Mouse (Mus musculus) stomach, embryonic 15.5 days (tissue): ENCODE data around the gene Gabrr3. TPM values are rescaled to one million over a fixed set of nuclear protein-coding genes. Genes with fewer than 3 reads are reported as not detected.

ENCODE experiments used
- ATAC-seq: fragments of 200-750 bp; cut with Nextera tagmentation; 2 replicates; pipeline ENCODE4 v1.8.0; 2017; ENCODE audit warnings: low read depth, moderate number of reproducible peaks, moderate TSS enrichment; ENCODE audit not compliant: insufficient read depth, low FRiP score
- H3K27ac ChIP-seq: fragments of 300-500 bp; sonication (generic); 2 replicates; pipeline ENCODE4 v1.5.1; 2015; ENCODE audit warnings: mild to moderate bottlenecking, inconsistent platforms
- H3K27me3 ChIP-seq: fragments of 300-500 bp; sonication (generic); replicated peaks from 2 replicates; pipeline ENCODE4 v1.6.1; 2015; ENCODE audit warnings: inconsistent platforms
- H3K36me3 ChIP-seq: fragments of 300-500 bp; sonication (generic); 2 replicates; pipeline ENCODE4 v1.6.1; 2015; ENCODE audit warnings: inconsistent platforms
- H3K4me1 ChIP-seq: fragments of 300-500 bp; sonication (generic); 2 replicates; pipeline ENCODE4 v1.6.1; 2015; ENCODE audit warnings: inconsistent platforms
- H3K4me2 ChIP-seq: fragments of 300-500 bp; sonication (generic); 2 replicates; pipeline ENCODE4 v1.6.1; 2015; ENCODE audit warnings: mild to moderate bottlenecking, inconsistent platforms
- H3K4me3 ChIP-seq: fragments of 300-500 bp; sonication (generic); replicated peaks from 2 replicates; pipeline ENCODE4 v1.5.1; 2015; ENCODE audit warnings: inconsistent platforms
- H3K9ac ChIP-seq: fragments of 300-500 bp; sonication (generic); 2 replicates; pipeline ENCODE4 v1.6.1; 2015; ENCODE audit warnings: inconsistent platforms
- H3K9me3 ChIP-seq: fragments of 300-500 bp; sonication (generic); 2 replicates; pipeline ENCODE4 v1.6.1; 2016; ENCODE audit warnings: inconsistent platforms
- WGBS: fragments of 180-500 bp; shearing (Covaris S2); methylation state at CpG from one replicate; pipeline ENCODE4 v1.1.7; 2015; 5-methylcytosine and 5-hydroxymethylcytosine counted together
- polyA plus RNA-seq: library from polyadenylated mRNA; unstranded; fragments of >200 nt; fragmentation: Nextera tagmentation; extraction: Ambion mirVana; gene quantifications from 2 replicates; pipeline ENCODE4 v1.2.1, GENCODE M21; 2015

The Gabrr3 gene
- not detected in 2 replicates for polyA plus RNA-seq

DNA sequence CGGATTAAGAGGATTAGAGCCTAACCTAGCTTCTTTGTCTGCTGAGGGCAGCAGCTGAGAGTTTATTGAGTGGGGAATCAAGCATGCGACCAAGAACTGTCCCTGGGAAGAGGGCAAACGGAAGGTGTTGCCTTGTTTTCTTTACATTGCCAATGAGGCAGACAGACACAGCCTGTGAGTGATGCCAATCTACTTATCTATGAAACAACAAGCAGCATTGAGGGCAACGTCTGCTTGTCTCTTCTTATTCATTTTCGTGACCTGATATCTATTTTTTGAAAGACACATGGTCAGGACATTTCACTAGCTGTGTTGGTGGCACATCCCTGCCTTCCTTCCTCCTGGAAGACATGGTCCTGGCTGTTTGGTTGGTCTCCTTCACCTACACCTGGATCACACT lies at the start of gene Gabrr3:
Gene Gabrr3, plus strand, starts transcription at position 301 of the 400 bp plus-strand sequence.
- 70% methylated on average over 5 of the region's 5 CpGs for WGBS
- Histone ChIP-seq H3K27me3 (no peaks in the 10 kb centered on the region), H3K4me1 (no peaks in the 10 kb centered on the region), H3K4me2 (no peak within 1 kb of the TSS), H3K9ac (no peak within 1 kb of the TSS), H3K4me3 (no peak within 1 kb of the TSS), H3K27ac (no peak within 1 kb of the TSS), H3K36me3 (no peaks in the 10 kb centered on the region), H3K9me3 (no peaks in the 10 kb centered on the region)
- ATAC-seq: no peak

DNA sequence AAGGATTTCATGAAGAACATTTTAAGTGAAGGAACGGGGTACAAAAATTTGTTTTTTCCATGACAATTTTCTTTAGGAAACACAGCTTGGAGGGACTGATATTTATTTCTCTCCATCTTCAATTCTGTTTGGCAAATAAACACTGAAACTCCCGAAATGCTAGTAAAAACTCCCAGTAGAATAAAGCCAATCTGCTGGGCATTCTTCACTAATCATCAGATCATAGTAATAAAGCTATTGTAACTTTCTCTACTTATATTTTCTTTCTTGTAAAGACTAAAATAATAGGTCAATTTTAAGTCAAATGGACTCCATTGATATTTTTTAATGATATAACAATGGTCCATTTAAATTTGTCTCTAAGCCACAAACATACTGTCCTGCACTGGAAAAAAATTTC lies 43.2 kb upstream of the Gabrr3 start, which contains the start of gene Olfr209:
Gene Olfr209, minus strand, starts transcription at position 101 of the 400 bp plus-strand sequence.
- no peak for ATAC-seq
- H3K4me1 ChIP-seq: no peaks in the 10 kb centered on the region
- 68% methylated on average over 2 of the region's 2 CpGs for WGBS
- no peak within 1 kb of the TSS for H3K27ac ChIP-seq
- H3K4me2 ChIP-seq: no peak within 1 kb of the TSS
- H3K4me3 ChIP-seq: no peak within 1 kb of the TSS
- no peaks in the 10 kb centered on the region for H3K36me3 ChIP-seq
- H3K9ac ChIP-seq: no peak within 1 kb of the TSS
- H3K27me3 ChIP-seq: no peaks in the 10 kb centered on the region
- H3K9me3 ChIP-seq: no peaks in the 10 kb centered on the region

DNA sequence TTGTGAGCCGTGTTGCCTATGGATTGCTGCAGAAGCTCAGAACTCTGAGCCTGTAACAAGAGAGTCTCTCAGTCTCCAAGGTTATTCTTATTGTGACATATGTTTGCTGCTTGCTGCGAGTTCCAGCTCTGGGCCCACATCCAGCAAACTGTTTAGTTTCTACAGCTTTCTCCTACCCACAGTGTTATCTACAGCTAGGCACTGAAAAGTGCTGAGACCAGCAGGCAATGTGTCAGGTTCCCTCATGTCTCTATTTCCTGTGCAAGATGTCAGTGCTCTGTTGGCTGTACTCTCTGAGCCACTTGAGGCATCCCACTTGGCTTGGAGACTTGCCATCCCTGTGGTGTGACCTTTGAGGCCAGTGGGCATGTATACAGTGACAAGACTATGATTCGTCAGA lies 13.8 kb upstream of the Gabrr3 start:
- no peak overlapping the region for H3K4me3 ChIP-seq
- no peak overlapping the region for H3K4me2 ChIP-seq
- H3K27ac ChIP-seq: no peak overlapping the region
- ATAC-seq: no peak
- no peaks in the 10 kb centered on the region for H3K4me1 ChIP-seq
- no peaks in the 10 kb centered on the region for H3K36me3 ChIP-seq
- WGBS: 50% methylated on average over 3 of the region's 3 CpGs
- no peaks in the 10 kb centered on the region for H3K9me3 ChIP-seq
- no peak overlapping the region for H3K9ac ChIP-seq
- H3K27me3 ChIP-seq: no peaks in the 10 kb centered on the region

DNA sequence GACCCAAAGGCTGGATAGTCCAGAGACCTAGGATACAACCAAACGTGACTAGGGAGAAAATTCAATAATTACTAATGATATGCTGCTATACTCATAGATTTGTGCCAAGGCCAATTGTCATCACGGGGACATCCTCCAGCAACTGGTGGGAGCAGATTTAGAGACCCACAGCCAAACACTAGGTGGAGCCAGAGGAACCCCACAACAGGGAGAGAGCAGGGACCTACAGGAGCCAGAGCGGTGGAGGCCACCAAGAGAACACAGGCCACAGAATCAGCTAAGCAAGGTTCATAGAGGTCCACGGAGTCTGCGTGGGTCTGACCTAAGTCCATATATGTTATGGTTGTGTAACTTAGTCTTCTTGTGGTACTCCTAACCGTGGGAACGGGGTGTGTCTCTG lies 6.0 kb upstream of the Gabrr3 start:
- ATAC-seq: no peak
- Histone ChIP-seq H3K27me3 (no peaks in the 10 kb centered on the region), H3K36me3 (no peaks in the 10 kb centered on the region), H3K9me3 (no peaks in the 10 kb centered on the region), H3K27ac (no peak overlapping the region), H3K4me3 (no peak overlapping the region), H3K4me1 (no peaks in the 10 kb centered on the region), H3K4me2 (no peak overlapping the region), H3K9ac (no peak overlapping the region)
- 81% methylated on average over 7 of the region's 7 CpGs for WGBS

DNA sequence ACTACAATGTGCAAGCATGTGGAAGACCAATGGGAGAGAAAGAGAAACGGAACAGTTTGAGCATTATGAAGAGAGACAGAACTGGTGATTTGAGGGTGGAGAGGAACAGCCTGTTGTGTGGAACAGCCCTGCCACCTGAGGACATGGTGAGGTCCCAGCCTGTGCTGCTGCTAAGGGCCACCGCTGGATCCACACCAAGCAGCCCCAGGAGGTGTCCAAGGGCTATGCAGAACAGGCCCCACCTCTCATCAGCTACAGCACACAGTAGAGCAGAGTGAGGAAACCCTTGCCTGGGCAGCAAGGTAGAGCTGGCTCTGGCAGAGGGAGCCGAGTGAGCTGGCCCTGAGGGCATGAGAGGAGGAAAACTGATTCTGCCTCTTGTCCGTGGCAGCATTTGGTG lies 5.1 kb upstream of the Gabrr3 start:
- WGBS: 81% methylated on average over 4 of the region's 4 CpGs

DNA sequence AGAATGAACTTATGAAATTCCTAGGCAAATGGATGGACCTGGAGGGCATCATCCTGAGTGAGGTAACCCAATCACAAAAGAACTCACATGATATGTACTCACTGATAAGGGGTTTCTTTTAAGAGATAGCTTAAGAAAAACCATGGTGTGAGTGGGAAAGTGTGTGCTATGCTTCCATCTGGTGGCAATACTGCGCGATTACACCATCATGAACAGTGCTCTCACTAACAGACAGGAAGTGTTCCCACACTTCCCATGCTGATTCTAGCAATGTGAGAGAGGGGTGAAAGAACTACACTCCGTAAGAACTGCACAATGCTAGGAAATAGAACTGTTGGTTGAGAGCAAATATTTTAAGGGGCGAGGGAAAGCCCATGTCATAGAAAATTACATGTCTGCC lies 3.4 kb upstream of the Gabrr3 start:
- no peak overlapping the region for H3K27ac ChIP-seq
- 13% methylated on average over 4 of the region's 4 CpGs for WGBS
- no peak overlapping the region for H3K4me3 ChIP-seq
- no peak overlapping the region for H3K4me2 ChIP-seq
- H3K4me1 ChIP-seq: no peaks in the 10 kb centered on the region
- no peaks in the 10 kb centered on the region for H3K36me3 ChIP-seq
- ATAC-seq: no peak
- H3K9me3 ChIP-seq: no peaks in the 10 kb centered on the region
- no peaks in the 10 kb centered on the region for H3K27me3 ChIP-seq
- no peak overlapping the region for H3K9ac ChIP-seq

More for the DNA sequence above, 5.1 kb upstream of the Gabrr3 start:
- Histone ChIP-seq H3K4me1 (no peaks in the 10 kb centered on the region), H3K4me2 (no peak overlapping the region), H3K27me3 (no peaks in the 10 kb centered on the region), H3K9ac (no peak overlapping the region), H3K27ac (no peak overlapping the region), H3K9me3 (no peaks in the 10 kb centered on the region), H3K4me3 (no peak overlapping the region), H3K36me3 (no peaks in the 10 kb centered on the region)
- ATAC-seq: no peak

DNA sequence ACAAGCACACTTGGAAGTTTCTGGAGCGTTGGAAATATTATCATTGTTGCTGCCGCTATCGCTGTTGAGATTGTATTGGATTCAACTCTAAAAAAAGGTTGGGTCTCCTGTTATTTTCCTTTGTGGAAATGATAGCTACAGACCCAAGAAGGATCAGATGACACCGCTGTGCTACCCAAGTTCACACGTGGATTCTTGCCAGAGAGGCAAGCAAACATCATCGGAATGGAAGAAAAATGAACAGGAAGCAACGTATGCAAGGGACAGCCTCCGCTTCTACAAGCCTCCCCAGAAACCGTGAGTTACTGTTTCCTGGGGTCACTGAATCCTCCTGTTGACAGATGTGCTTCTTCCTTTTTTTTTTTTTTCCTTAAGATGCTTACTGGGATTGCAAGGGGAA lies 2.3 kb upstream of the Gabrr3 start:
- Histone ChIP-seq H3K4me2 (no peak overlapping the region), H3K27ac (no peak overlapping the region), H3K36me3 (no peaks in the 10 kb centered on the region), H3K9ac (no peak overlapping the region), H3K9me3 (no peaks in the 10 kb centered on the region), H3K4me1 (no peaks in the 10 kb centered on the region), H3K27me3 (no peaks in the 10 kb centered on the region), H3K4me3 (no peak overlapping the region)
- whole genome bisulfite sequencing: 63% methylated on average over 9 of the region's 9 CpGs
- no peak for ATAC-seq

DNA sequence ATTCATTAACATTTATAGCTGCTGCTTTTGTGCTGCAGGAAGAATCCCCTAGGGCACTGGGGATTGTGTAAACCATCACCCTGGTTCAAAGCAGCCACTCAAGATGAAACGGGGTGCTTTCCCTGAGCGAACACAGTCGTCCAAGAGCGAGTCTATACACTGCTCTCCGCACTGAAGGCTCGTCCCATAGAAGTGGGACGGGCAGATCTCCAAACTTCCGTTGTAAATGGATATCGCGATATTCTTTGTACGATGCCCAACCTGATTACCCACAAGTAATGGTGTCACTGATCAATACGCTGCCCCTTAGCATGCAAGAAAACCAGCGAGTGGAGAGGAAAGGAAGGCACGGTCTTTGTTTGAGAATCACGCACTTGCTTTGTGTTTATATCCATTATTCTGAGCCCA lies 2.2 kb downstream of the Gabrr3 start:
- H3K9me3 ChIP-seq: no peaks in the 10 kb centered on the region
- no peaks in the 10 kb centered on the region for H3K36me3 ChIP-seq
- H3K4me2 ChIP-seq: no peak overlapping the region
- no peak overlapping the region for H3K9ac ChIP-seq
- no peak overlapping the region for H3K4me3 ChIP-seq
- no peaks in the 10 kb centered on the region for H3K4me1 ChIP-seq
- no peak overlapping the region for H3K27ac ChIP-seq
- ATAC-seq: no peak
- H3K27me3 ChIP-seq: no peaks in the 10 kb centered on the region
- WGBS: 73% methylated on average over 15 of the region's 15 CpGs

DNA sequence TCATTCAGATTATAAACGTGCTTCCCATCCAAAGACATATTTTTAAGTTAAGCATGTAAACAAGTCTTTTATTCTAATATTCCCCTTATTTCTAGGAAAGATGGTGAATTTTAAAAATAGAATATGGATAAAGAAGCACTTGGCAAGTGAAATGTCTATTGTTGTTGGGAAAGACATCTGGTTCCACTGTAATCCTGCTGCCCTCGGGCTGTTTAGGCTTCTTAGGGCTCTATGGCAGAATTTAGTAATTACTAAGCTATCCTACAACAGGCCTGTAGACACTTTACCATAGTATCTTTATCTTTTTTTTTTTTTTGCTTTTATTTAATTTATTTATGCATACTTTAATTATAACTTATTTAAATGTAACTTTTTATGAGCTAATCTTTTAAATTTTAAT lies 2.7 kb downstream of the Gabrr3 start:
- Histone ChIP-seq H3K4me2 (no peak overlapping the region), H3K4me1 (no peaks in the 10 kb centered on the region), H3K9me3 (no peaks in the 10 kb centered on the region), H3K36me3 (no peaks in the 10 kb centered on the region), H3K27ac (no peak overlapping the region), H3K4me3 (no peak overlapping the region), H3K9ac (no peak overlapping the region), H3K27me3 (no peaks in the 10 kb centered on the region)
- 67% methylated on average over 2 of the region's 2 CpGs for WGBS
- no peak for ATAC-seq

DNA sequence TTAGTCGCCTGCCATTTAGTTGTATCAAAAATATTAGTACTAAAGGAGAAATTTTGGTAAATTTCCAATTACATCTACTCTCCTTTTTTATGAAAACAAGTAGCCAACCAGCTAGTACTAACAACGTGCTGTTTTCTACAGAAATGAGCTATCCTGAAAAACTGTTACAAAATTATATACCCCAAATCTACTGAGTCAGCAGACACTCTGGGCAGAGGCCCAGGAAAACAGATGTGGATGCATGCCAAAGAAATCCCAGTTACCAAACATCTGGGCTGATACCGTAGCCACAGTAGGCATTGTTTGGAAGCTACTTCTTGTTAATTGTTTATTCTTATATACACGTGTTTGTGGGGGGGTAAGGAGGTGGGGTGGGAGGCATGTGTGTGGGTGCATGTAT lies 6.3 kb downstream of the Gabrr3 start:
- 40% methylated on average over 4 of the region's 4 CpGs for WGBS
- Histone ChIP-seq H3K4me1 (no peaks in the 10 kb centered on the region), H3K4me2 (no peak overlapping the region), H3K9me3 (no peaks in the 10 kb centered on the region), H3K27ac (no peak overlapping the region), H3K4me3 (no peak overlapping the region), H3K36me3 (no peaks in the 10 kb centered on the region), H3K27me3 (no peaks in the 10 kb centered on the region), H3K9ac (no peak overlapping the region)
- no peak for ATAC-seq

DNA sequence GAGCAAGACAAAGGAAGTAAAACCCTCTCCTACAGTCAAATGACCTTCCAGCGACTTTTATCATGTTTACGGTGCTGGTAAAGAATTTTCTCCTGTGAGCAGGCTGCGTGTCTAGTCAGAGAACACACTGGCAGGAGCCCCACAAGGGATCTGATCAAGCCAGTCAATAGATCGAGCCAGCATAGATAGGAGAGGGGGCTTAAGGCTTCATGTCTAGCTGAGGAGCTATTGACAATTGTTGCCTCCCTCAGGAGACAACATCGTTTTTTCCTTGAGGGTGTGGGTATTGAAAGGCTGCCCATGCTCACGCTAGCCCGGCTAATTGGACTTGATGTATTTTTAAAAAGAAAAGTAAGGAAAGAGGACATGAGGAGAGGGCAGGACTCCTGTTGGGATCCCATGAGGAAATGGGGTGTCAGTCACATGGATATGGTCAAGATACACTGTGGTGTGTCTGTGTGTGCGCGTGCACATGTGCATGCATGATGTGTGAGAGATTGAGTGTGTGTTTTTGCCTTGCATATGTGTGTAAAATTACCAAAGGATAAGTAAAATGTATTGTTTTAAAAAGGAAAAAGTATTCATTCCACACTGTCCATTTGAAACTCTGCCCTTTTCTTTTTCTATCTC lies 13.2 kb downstream of the Gabrr3 start:
- 65% methylated on average over 9 of the region's 9 CpGs for WGBS
- Histone ChIP-seq H3K4me1 (no peaks in the 10 kb centered on the region), H3K9ac (no peak overlapping the region), H3K4me3 (no peak overlapping the region), H3K9me3 (no peaks in the 10 kb centered on the region), H3K36me3 (no peaks in the 10 kb centered on the region), H3K27ac (no peak overlapping the region), H3K27me3 (no peaks in the 10 kb centered on the region), H3K4me2 (no peak overlapping the region)
- no peak for ATAC-seq

DNA sequence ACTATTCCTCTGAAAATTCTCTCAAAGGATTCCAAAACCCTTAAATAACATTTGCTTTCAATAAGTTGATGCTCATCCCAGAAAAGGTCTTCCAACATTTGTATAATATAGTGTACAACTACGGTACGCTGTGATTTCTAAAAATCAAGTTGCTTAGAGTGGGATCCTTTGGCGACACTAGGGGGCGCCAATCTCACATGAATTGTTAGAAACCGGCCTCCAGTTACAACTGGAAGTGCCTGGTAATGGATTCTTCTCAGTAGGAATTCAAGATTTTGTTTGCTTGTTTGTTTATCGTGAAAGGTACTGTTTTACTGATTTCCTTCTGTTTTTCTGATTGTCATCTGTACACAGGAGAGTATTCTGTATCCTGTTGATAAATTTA lies 13.7 kb downstream of the Gabrr3 start:
- no peak overlapping the region for H3K4me3 ChIP-seq
- WGBS: 7% methylated on average over 6 of the region's 6 CpGs
- H3K27me3 ChIP-seq: no peaks in the 10 kb centered on the region
- no peak; the same call in 1 of the 2 replicates for ATAC-seq
- no peak overlapping the region for H3K4me2 ChIP-seq
- no peak overlapping the region for H3K9ac ChIP-seq
- H3K9me3 ChIP-seq: no peaks in the 10 kb centered on the region
- H3K27ac ChIP-seq: no peak overlapping the region
- no peaks in the 10 kb centered on the region for H3K36me3 ChIP-seq
- H3K4me1 ChIP-seq: no peaks in the 10 kb centered on the region
